Mouse (Mus musculus) limb, embryonic 11.5 days (tissue): ENCODE measurements around the gene Mgea5. TPM values are rescaled to one million over a fixed set of nuclear protein-coding genes. Genes with fewer than 3 reads are reported as not detected.

Source experiments
- ATAC-seq: fragments of 200-750 bp; cut with Nextera tagmentation; 2 replicates; pipeline ENCODE4 v1.8.0; 2017; ENCODE audit warnings: low read depth; ENCODE audit not compliant: insufficient number of reproducible peaks, low FRiP score, low TSS enrichment
- DNase-seq: peaks from one replicate; pipeline ENCODE4 v3.0.0-alpha.2; 2015; ENCODE audit warnings: low spot score
- H3K27ac ChIP-seq: fragments of 300-500 bp; sonication (generic); replicated peaks from 2 replicates; pipeline ENCODE4 v1.5.1; 2014; ENCODE audit warnings: low read depth, mild to moderate bottlenecking, low read length
- H3K27me3 ChIP-seq: fragments of 300-500 bp; sonication (generic); 2 replicates; pipeline ENCODE4 v1.6.1; 2014; ENCODE audit warnings: mild to moderate bottlenecking, low read length, mixed read lengths; ENCODE audit not compliant: control insufficient read depth, insufficient read depth
- H3K36me3 ChIP-seq: fragments of 300-500 bp; sonication (generic); 2 replicates; pipeline ENCODE4 v1.6.1; 2014; ENCODE audit warnings: mild to moderate bottlenecking, low read length, moderate library complexity, mixed read lengths; ENCODE audit not compliant: control insufficient read depth, insufficient read depth
- H3K4me1 ChIP-seq: fragments of 300-500 bp; sonication (generic); 2 replicates; pipeline ENCODE4 v1.6.1; 2014; ENCODE audit warnings: low read length, mixed read lengths; ENCODE audit not compliant: control insufficient read depth, insufficient read depth
- H3K4me2 ChIP-seq: fragments of 300-500 bp; sonication (generic); 2 replicates; pipeline ENCODE4 v1.6.1; 2014; ENCODE audit warnings: low read depth, mild to moderate bottlenecking, moderate library complexity; ENCODE audit not compliant: severe bottlenecking
- H3K4me3 ChIP-seq: fragments of 300-500 bp; sonication (generic); 2 replicates; pipeline ENCODE4 v1.5.1; 2014; ENCODE audit warnings: low read depth, low read length
- H3K9ac ChIP-seq: fragments of 300-500 bp; sonication (generic); 2 replicates; pipeline ENCODE4 v1.6.1; 2014; ENCODE audit warnings: mild to moderate bottlenecking, low read length
- H3K9me3 ChIP-seq: fragments of 300-500 bp; sonication (generic); 2 replicates; pipeline ENCODE4 v1.6.1; 2016; ENCODE audit warnings: low read length; ENCODE audit not compliant: control insufficient read depth
- WGBS: fragments of 180-500 bp; shearing (Covaris S2); extraction: QIAGEN DNeasy Blood & Tissue Kit; methylation state at CpG from one replicate; pipeline ENCODE4 v1.1.7; 2014; 5-methylcytosine and 5-hydroxymethylcytosine counted together
- polyA plus RNA-seq: library from polyadenylated mRNA; unstranded; fragments of >200 nt; fragmentation: Nextera tagmentation; extraction: Ambion mirVana; gene quantifications from 2 replicates; pipeline ENCODE4 v1.2.1, GENCODE M21; 2014

Mgea5 gene
- polyA plus RNA-seq, 1 experiment from 2014 or later = 65.5 TPM

GRCm38 (mm10) chr19:45737208-45737845 lies 46.3 kb downstream of the Mgea5 start:
- Histone ChIP-seq H3K9ac (no peak overlapping the region), H3K9me3 (no peaks in the 10 kb centered on the region), H3K27me3 (peaks cover 87% of the 10 kb centered on the region), H3K4me1 (peaks cover 24% of the 10 kb centered on the region), H3K4me3 (peak overlapping the region; percentile 21; the same call in 1 of the 2 replicates), H3K27ac (no peak overlapping the region), H3K4me2 (peak overlapping the region; percentile 46), H3K36me3 (no peaks in the 10 kb centered on the region)
- DNase-seq (peak; percentile 48), ATAC-seq (peak; percentile 14; the same call in 1 of the 2 replicates)
- 11% methylated on average over 23 of the region's 23 CpGs for WGBS

GRCm38 (mm10) chr19:45736855-45737207 lies 46.8 kb downstream of the Mgea5 start:
- peak; percentile 69 for DNase-seq
- no peaks in the 10 kb centered on the region for H3K36me3 ChIP-seq
- peaks cover 20% of the 10 kb centered on the region for H3K4me1 ChIP-seq
- H3K27ac ChIP-seq = no peak overlapping the region
- no peak overlapping the region for H3K9ac ChIP-seq
- no peaks in the 10 kb centered on the region for H3K9me3 ChIP-seq
- H3K27me3 ChIP-seq = peaks cover 82% of the 10 kb centered on the region
- ATAC-seq = peak; percentile 5; the same call in 1 of the 2 replicates
- 3% methylated on average over 28 of the region's 28 CpGs for WGBS
- H3K4me3 ChIP-seq = peak overlapping the region; percentile 21
- H3K4me2 ChIP-seq = peak overlapping the region; percentile 46

- WGBS = 36% methylated on average over 1 of the region's 1 CpGs
- Histone ChIP-seq H3K27ac (no peak overlapping the region), H3K4me3 (no peak overlapping the region), H3K4me2 (no peak overlapping the region), H3K27me3 (peaks cover 79% of the 10 kb centered on the region), H3K9ac (no peak overlapping the region), H3K4me1 (peaks cover 19% of the 10 kb centered on the region), H3K9me3 (no peaks in the 10 kb centered on the region), H3K36me3 (no peaks in the 10 kb centered on the region)
- no peak for DNase-seq
- ATAC-seq = no peak
These were observed 47.4 kb downstream of the Mgea5 start for GRCm38 (mm10) chr19:45736241-45736640.

GRCm38 (mm10) chr19:45734762-45735161 lies 48.9 kb downstream of the Mgea5 start:
- WGBS = 7% methylated on average over 7 of the region's 7 CpGs
- H3K4me1 ChIP-seq = peaks cover 16% of the 10 kb centered on the region

GRCm38 (mm10) chr19:45734191-45734590 lies 49.4 kb downstream of the Mgea5 start:
- peaks cover 16% of the 10 kb centered on the region for H3K4me1 ChIP-seq
- H3K4me3 ChIP-seq = no peak overlapping the region
- DNase-seq = no peak

More at GRCm38 (mm10) chr19:45734762-45735161, 48.9 kb downstream of the Mgea5 start:
- no peaks in the 10 kb centered on the region for H3K36me3 ChIP-seq
- DNase-seq (no peak), ATAC-seq (no peak)
- no peak overlapping the region for H3K4me3 ChIP-seq
- no peak overlapping the region for H3K4me2 ChIP-seq
- H3K9me3 ChIP-seq = no peaks in the 10 kb centered on the region
- H3K9ac ChIP-seq = no peak overlapping the region
- peaks cover 69% of the 10 kb centered on the region for H3K27me3 ChIP-seq
- H3K27ac ChIP-seq = no peak overlapping the region

GRCm38 (mm10) chr19:45733564-45733963 lies 50.1 kb downstream of the Mgea5 start:
- H3K9me3 ChIP-seq = no peaks in the 10 kb centered on the region
- no peaks in the 10 kb centered on the region for H3K36me3 ChIP-seq
- peaks cover 16% of the 10 kb centered on the region for H3K4me1 ChIP-seq
- 9% methylated on average over 10 of the region's 10 CpGs for WGBS
- no peak overlapping the region for H3K27ac ChIP-seq
- peaks cover 57% of the 10 kb centered on the region for H3K27me3 ChIP-seq
- H3K4me3 ChIP-seq = no peak overlapping the region
- no peak for DNase-seq
- H3K4me2 ChIP-seq = no peak overlapping the region
- no peak overlapping the region for H3K9ac ChIP-seq
- no peak for ATAC-seq

More at GRCm38 (mm10) chr19:45734191-45734590, 49.4 kb downstream of the Mgea5 start:
- Histone ChIP-seq H3K9me3 (no peaks in the 10 kb centered on the region), H3K27ac (no peak overlapping the region), H3K27me3 (peaks cover 63% of the 10 kb centered on the region), H3K9ac (no peak overlapping the region), H3K36me3 (no peaks in the 10 kb centered on the region), H3K4me2 (no peak overlapping the region)
- no peak for ATAC-seq
- 37% methylated on average over 5 of the region's 5 CpGs for WGBS

- Histone ChIP-seq H3K4me2 (no peak overlapping the region), H3K27ac (no peak overlapping the region), H3K4me3 (no peak overlapping the region), H3K9me3 (no peaks in the 10 kb centered on the region), H3K36me3 (no peaks in the 10 kb centered on the region), H3K9ac (no peak overlapping the region), H3K4me1 (peaks cover 10% of the 10 kb centered on the region), H3K27me3 (peaks cover 38% of the 10 kb centered on the region)
- WGBS = 83% methylated on average over 7 of the region's 7 CpGs
- DNase-seq = no peak
- ATAC-seq = no peak
These were observed 52.0 kb downstream of the Mgea5 start for GRCm38 (mm10) chr19:45731658-45732057.

GRCm38 (mm10) chr19:45730042-45730441 lies 53.6 kb downstream of the Mgea5 start:
- Histone ChIP-seq H3K27me3 (peaks cover 23% of the 10 kb centered on the region), H3K9ac (no peak overlapping the region), H3K4me3 (no peak overlapping the region), H3K4me2 (no peak overlapping the region), H3K36me3 (no peaks in the 10 kb centered on the region), H3K4me1 (peaks cover 16% of the 10 kb centered on the region), H3K27ac (no peak overlapping the region), H3K9me3 (no peaks in the 10 kb centered on the region)
- WGBS = 78% methylated on average over 8 of the region's 8 CpGs
- ATAC-seq = no peak
- DNase-seq = no peak

GRCm38 (mm10) chr19:45727231-45727630 lies 56.4 kb downstream of the Mgea5 start:
- H3K9me3 ChIP-seq = no peaks in the 10 kb centered on the region
- H3K27ac ChIP-seq = no peak overlapping the region
- DNase-seq = no peak
- peaks cover 11% of the 10 kb centered on the region for H3K4me1 ChIP-seq
- no peak for ATAC-seq
- H3K27me3 ChIP-seq = peaks cover 3% of the 10 kb centered on the region; the same call in 1 of the 2 replicates
- H3K4me2 ChIP-seq = no peak overlapping the region
- H3K4me3 ChIP-seq = no peak overlapping the region
- no peaks in the 10 kb centered on the region for H3K36me3 ChIP-seq
- no peak overlapping the region for H3K9ac ChIP-seq
- WGBS = 71% methylated on average over 10 of the region's 10 CpGs
